Mouse (Mus musculus) MN1 (cell line): ENCODE results near the gene Srsf1.

Experiments used
- DNase-seq: peaks from one replicate; pipeline ENCODE4 v3.0.0-alpha.2; 2016; ENCODE audit warnings: low spot score

The Srsf1 gene

DNA sequence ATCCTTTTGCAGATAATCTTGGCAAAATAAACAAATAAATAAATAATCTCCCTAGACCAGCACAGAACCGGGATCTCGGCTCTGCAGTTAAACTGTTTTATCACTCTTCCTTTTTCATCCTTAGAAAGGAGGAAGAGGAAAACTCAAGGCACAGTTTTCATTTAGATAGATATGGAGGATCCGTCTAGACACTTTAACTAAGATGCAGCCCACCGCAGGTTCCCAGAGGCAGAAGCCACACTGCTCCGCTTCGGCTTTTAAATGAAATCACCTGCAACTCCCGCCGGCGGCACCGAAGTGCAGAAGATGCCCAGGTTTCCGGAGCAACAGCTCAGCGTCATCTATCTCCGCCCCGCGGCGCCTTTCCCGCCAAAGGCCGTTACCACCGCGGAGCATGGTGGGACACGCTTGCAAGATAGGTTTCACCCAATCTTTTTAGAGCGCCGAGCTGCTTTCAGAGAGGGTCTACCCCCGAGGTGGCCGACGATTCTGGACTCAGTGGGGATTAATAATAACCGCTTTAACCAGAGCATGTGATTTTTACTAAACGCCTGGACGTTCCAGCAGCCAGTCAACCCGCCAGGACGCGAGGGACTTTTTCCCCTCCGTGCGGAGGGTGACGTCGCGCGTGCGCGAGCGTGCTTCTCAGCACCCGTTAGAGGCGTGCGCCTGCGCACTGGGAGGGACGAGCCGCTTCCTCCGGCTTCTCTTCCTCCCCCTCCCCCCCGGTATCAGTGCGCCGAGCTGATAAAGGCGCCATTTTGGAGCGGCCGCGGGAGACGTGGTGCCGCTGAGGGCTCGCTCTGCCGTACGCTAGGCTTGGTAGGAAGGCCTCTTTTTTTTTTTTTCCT, at the start of gene Srsf1:
Gene Srsf1 (plus strand): TSS at position 430 of the 851 bp plus-strand sequence.
- DNase-seq, result peak; percentile 98

DNA sequence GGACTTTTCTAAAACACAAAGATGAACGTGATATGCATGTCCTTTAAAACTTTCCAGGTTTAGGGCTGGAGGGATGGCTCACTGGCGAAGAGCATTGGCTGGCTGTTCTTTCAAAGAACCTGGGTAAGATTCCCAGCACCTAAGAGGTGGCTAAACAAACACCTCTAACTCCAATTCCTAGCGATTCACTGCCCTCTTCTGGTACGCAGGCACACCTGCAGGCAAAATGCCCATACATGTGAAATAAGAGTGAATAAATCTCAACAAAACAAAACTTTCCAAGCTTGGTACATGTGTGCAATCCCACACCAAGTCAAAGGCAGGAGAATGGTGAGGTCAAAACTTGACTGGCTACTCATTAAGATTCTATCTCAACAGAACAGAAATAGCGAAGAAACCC, 47.4 kb upstream of the Srsf1 start:
- DNase-seq, result no peak

DNA sequence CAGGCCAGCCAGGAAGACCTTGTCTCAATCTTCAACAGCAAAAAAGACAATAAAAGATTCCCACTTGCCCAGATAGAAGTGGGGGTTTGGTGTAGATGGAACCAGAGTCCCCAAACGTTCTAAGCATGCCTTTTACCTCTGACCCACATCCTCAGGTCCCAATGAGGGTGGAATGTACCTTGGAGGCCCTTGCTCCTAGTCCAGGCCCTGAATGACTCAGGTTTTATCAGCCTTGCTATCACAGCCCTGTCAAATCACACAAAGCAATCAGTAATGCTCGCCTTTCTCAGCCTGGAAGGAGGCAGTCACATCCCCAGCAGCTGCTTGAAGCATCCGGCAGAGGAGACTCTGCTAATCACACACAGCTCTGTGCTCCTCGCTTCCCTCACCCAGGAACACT, 44.4 kb upstream of the Srsf1 start:
- DNase-seq, result no peak

DNA sequence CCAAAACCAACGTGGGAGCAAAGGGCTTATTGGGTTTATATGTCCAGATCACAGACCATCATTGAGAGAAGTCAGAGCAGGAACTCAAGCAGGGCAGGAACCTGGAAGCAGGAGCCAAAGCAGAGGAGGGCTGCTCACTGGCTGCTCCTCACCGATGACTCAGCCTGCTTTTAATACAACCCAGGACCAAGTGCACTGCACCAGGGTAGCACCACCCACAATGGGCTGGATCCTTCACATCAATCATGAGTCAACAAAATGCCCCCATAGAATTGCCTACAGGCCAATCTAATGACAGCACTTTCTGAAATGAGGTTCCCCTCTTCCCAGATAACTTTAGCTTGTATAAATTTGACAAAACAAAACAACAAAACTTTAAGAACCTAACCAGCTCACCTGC, 43.0 kb upstream of the Srsf1 start:
- no peak for DNase-seq

DNA sequence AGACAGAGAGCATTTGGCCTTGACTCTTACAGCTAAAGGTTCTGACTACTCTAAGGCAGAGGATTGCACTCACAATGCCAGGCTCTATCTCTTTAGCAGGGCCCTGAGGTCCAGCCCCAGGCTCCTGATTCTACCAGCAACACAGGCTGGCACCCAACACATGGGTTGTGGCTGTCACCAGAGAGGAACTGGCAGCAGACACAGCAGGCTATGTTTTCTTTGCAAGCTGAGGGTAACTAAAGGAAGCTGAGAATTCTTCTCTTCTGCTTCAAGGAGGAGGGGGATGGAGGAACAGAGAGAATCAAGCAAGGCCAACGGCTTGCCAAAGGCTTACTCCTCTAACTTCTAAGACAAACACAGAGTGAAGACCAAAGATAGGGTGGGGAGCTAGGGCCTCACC, 38.5 kb upstream of the Srsf1 start:
- no peak for DNase-seq

DNA sequence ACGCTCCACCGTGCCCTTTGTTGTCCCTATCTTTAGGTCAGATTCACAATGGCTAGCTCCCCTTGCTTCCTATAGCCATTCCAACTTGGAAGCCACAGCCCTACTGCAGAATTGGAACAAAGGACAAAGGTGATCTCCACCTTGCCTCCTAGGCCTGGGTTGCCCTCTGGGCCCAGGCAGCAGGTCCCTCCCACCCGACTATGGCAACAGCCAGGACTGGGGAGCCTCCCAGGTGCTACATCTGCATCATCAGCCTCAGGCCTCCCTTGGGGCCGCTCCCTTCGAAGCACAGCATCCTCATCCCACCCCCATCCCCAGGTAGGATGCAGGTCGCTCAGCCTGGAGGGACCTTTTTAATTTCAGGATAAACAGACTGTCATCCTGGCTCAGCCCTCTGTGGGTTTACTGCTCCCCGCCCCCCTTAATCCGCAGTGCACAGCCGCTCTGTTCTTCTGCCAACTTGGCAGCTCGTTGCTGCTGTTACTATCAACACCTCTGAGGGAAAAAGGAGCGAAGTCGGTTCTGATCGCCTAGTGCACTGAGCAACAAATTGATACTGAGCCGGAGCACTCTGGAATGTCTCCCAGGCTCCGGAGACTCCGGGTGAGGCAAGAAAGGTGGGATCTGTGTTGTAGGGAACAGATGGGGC, 37.5 kb upstream of the Srsf1 start:
- peak; percentile 38 for DNase-seq

- DNase-seq, result no peak
Observed at GRCm38 (mm10) chr11:88011208-88011913, 35.8 kb upstream of the Srsf1 start.

DNA sequence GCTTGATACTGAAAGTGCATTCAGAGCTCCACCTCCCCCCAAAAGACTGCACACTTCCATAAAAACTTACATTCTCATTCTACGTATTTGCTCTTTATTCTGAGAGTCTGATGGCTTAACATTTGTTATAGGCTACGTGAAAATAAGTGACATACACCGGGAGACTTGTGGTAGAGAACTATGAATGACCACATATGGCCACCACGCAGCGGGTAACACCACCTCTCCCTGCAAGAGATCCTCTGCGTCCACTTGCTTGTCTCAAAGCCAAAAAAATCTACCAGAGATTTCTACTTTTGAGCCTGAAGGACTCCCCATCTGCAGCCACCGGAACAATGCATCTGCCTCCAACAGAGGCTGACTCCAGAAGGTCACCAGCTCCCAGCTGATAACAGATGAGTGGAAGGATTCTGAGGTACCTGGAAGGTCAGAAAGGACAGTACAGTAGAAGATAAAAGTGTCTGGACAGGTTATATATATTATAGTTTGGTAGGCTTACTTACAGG, 35.2 kb upstream of the Srsf1 start:
- DNase-seq, result no peak

GRCm38 (mm10) chr11:88012621-88013244, 34.4 kb upstream of the Srsf1 start:
- no peak for DNase-seq

DNA sequence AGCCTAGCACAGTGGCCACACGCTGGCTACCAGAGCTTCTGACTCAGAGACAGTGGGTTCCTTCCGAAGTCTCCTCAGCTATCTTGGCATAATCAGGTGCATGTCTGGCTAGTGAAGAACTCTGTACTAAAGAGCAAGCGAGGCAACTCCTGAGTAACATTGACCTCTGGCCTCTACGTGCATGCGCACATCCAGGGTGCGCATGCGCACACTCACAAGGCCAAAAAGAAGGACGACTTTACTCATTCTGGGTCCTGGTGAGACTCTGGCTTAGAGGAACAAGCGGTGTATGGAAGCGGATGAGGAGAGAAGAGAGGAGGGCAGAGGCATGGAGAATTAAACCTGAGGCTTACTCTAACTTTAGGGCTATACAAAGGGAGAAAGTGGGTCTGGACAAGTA, 33.5 kb upstream of the Srsf1 start:
- no peak for DNase-seq

- DNase-seq, result no peak
Observed at GRCm38 (mm10) chr11:88015161-88015560, 32.0 kb upstream of the Srsf1 start.

DNA sequence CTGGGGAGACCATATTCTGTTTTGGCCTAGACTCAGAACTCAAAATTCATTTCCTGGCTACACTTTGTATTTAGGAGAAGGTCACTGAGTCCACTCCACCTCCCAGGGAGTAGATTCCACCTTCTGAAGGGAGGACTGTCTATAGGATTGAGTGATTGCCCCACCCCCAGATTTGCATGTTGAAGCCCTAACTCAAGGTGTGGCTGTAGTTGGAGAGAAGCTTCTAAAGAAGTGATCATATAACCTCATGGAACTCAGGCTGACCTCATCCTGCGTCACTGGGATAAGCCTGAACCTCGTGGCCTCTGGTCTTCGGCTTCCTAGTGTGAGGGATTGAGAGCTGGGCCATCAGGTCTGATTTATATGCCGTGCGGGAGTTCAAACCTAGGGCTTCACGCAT, 31.4 kb upstream of the Srsf1 start:
- no peak for DNase-seq

DNA sequence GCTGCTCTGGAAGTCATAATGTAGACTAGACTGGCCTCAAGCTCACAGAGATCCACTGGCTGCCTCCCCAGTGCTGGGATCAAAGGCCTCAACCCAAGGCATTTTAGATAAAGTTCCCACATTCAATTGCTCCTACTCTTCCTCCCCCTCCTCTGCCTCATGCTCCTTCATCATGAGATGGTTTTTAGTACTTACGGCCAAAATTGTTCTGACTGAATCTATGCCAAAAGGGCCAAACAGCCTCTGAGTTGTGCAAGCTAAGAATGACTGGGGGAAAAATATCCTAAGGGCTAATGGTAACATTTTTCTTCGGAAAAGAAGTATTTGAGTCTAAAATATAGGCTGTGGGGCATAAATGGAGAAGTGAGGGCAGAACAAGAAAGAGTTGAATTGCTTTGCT, 23.2 kb upstream of the Srsf1 start:
- no peak for DNase-seq

DNA sequence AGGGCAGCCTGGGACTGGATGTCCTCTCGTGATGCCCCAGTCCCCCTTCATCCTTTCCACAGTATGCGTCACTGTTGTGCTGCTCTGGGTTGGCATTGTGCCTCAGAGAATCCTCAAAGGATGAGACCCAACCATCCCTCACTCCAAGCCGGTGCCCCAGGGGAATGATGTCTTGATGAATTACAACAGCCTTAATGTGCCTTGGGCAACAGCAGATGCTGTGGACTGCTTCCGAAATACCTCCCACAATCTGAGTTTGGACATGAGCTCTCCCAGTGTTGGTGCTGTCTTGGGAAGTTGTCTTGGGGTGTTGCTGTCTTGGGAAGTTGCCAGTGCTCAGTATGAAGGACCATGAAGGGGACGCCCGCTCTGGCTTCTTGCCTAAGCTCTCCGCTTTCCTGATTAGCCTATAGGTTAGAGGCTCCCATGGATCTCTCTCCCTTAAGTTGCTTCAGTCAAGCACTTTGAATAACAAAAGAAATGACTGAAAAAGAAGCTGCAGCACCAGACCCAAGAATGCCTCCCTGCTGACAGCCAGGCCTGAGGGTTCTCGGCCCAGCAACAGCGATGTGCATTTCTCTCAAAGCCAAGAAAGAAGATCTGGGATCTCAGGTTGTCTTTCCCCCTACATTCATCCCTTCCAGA, 19.7 kb upstream of the Srsf1 start:
- DNase-seq, result peak; percentile 34

DNA sequence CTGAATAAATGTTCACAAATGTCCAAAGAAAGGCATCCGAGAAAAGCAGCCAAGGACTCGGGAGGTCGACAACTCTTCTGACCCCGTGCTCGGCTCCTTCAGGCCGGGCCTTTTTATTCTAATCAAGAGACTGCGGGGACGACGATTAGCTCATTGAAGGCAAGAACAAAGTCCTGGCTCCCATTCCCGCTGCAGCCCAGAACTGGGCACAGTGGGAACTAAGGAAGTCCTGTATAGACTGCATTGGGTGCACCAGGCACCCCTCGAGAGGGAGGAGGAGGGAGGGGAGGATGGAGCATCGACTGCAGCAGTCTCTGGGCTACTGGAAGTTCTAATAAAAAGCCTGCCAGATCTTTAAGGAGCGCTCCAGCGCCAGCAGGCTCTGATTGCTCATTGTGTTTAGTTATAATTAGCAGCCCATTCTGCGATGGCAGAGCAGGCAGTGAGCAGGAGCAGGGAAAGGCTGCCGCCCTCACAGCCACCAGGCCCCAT, 18.9 kb upstream of the Srsf1 start:
- no peak for DNase-seq

- DNase-seq, result no peak
Observed at GRCm38 (mm10) chr11:88030219-88030618, 17.0 kb upstream of the Srsf1 start.

DNA sequence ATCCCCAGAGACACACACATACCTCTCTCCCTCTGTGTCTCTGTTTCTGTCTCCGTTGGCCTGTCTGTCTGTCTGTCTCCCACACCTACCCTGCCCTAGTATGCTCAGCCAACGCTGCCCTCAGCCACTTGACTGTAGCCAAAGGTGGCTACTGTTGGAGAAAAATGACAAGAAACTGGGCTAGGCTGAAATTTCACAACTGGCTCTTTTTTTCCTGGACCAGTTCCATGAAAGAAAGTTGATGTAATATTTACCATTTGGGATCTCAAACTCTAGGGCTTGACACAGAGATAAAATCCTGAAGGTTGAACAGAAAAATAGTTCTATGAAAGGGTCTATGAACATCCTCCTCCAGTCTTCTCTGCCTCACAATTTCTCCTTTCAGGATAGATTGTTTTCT, 16.3 kb upstream of the Srsf1 start:
- no peak for DNase-seq

DNA sequence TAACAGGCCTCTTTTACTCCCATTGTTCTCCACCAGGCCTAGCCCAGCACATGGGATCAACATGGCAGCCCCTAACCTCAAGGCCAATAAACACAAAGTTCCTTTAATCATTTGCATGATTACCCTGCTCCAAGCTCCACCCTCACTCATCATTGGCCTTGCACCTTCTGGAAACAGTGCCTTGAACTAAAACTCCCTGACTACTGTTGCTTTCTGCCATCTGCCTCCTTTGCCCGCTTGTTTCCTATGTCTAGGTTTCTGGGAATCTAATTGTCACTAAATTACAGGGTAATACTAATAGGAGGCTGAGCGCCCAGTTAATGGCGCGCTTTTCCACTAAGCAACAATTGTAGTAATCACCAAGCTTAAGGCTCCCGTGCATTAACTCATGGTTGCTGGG, 15.4 kb upstream of the Srsf1 start:
- no peak for DNase-seq

DNA sequence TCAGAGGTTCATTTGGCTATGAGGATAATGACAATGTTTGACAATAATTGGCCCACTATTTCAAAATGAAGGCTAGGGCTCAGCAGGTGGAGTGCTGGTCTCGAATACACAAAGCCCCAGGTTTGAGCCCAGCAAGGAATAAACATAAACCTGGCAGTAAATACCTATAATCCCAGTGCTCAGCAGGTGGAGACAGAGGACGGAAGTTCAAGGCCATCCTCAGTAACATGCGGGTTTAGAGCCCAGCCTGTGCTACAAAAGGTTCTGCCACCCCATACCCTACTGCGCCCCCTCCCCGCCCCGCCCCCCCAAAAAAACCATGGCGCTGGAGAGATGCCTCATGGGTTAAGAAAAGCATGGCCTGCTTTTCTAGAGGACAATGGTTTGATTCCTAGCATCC, 11.2 kb upstream of the Srsf1 start:
- DNase-seq, result no peak

GRCm38 (mm10) chr11:88036761-88037251, 10.4 kb upstream of the Srsf1 start:
- DNase-seq, result no peak

DNA sequence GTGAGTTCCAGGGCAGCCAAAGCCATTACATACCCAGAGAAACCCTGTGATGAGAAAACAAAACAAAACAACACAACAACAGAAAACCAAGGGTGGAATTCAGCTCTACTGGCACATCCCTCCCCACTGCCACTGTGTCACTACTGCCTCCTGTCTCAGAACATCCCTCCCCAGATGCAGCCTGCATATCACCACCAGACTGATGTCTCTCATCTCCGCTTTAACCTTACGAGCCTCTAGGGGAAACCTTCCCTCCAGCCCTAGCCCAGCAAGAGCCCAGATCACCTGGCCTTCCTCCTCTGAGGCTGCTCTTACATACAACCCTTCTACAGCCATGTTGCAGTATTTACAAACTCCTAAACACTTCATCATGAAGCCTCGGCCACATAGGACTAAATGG, 9.8 kb upstream of the Srsf1 start:
- DNase-seq, result no peak

DNA sequence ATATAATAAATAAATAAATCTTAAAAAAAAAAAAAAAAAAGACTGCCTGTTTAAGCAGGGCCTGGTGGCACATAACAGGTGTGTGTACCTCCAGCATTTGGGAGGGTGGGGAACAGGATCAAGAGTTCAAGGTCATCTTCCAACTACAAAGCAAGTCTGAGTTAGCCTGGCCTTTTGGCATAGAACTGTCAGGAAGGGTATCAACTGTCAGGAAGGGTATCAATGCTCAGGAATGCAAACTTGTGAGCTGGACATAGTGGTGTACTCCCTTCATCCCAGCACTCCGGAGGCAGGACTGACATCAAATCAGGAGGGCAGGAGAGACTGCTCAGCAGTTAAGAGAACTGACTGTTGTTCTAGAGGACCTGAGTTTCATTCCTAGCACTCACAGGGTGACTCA, 8.1 kb upstream of the Srsf1 start:
- DNase-seq, result no peak
